Mouse (Mus musculus) C2C12 (cell line): ENCODE measurements around the gene Anxa4. TPM values are rescaled to one million over a fixed set of nuclear protein-coding genes. Genes with fewer than 3 reads are reported as not detected.
A peak's percentile ranks its signal among the peaks of the same experiment; 100 is the strongest.

ENCODE experiments used
- H3K27me3 ChIP-seq: one replicate; pipeline ENCODE4 v1.6.1; 2011; ENCODE audit not compliant: control insufficient read depth, insufficient read depth, insufficient read length
- H3K36me3 ChIP-seq: one replicate; pipeline ENCODE4 v1.6.1; 2011; ENCODE audit not compliant: control insufficient read depth, insufficient read depth
- H3K4me3 ChIP-seq: one replicate; pipeline ENCODE4 v1.5.1; 2011; ENCODE audit warnings: mild to moderate bottlenecking, control low read depth; ENCODE audit not compliant: poor library complexity, insufficient read depth, severe bottlenecking
- H3K79me2 ChIP-seq: one replicate; pipeline ENCODE4 v1.6.1; 2011; ENCODE audit not compliant: control insufficient read depth, insufficient read depth
- H3K79me3 ChIP-seq: one replicate; pipeline ENCODE4 v1.6.1; 2011; ENCODE audit warnings: low read depth, control low read depth
- H3ac ChIP-seq: one replicate; pipeline ENCODE3; 2011; ENCODE audit warnings: low read depth; ENCODE audit not compliant: control insufficient read depth, insufficient read length
- CEBPB ChIP-seq: IDR thresholded peaks from one replicate; pipeline ENCODE4 v1.6.1; 2011; ENCODE audit warnings: low read depth, mild to moderate bottlenecking, control low read depth, moderate library complexity
- CTCF ChIP-seq: IDR thresholded peaks from one replicate; pipeline ENCODE4 v1.5.1; 2011; ENCODE audit not compliant: control insufficient read depth, insufficient read depth, insufficient read length
- FOSL1 ChIP-seq: IDR thresholded peaks from one replicate; pipeline ENCODE4 v1.8.0; 2011; ENCODE audit warnings: mild to moderate bottlenecking, low read length; ENCODE audit not compliant: poor library complexity, insufficient read depth, severe bottlenecking
- MAX ChIP-seq: IDR thresholded peaks from one replicate; pipeline ENCODE4 v1.6.1; 2011; ENCODE audit warnings: mild to moderate bottlenecking, control low read depth
- MYOD1 ChIP-seq: IDR thresholded peaks from one replicate; pipeline ENCODE4 v1.6.1; 2011; ENCODE audit warnings: low read depth; ENCODE audit not compliant: control insufficient read depth, insufficient read length
- MYOG ChIP-seq: IDR thresholded peaks from one replicate; pipeline ENCODE4 v1.6.1; 2011; ENCODE audit not compliant: control insufficient read depth, insufficient read length; ENCODE audit errors: extremely low read depth
- USF1 ChIP-seq: IDR thresholded peaks from one replicate; pipeline ENCODE4 v1.6.1; 2011; ENCODE audit warnings: low read depth, mild to moderate bottlenecking, control low read depth, moderate library complexity
- polyA plus RNA-seq: library from polyadenylated mRNA; unstranded; fragments of >200 nt; fragmentation: generic; extraction: Trizol; gene quantifications from one replicate; pipeline ENCODE4 v1.2.1, GENCODE M21; 2012; ENCODE audit warnings: missing spikeins

Gene Anxa4
- polyA plus RNA-seq, 1 experiment: 93.0 TPM

- peaks cover 37% of the 10 kb centered on the region for H3K79me3 ChIP-seq
- TF ChIP-seq CTCF (no peak), MAX (peak; percentile 74), CEBPB (no peak), MYOD1 (no peak)
These were observed 17.2 kb downstream of the Anxa4 start for GRCm38 (mm10) chr6:86776001-86776705.

DNA sequence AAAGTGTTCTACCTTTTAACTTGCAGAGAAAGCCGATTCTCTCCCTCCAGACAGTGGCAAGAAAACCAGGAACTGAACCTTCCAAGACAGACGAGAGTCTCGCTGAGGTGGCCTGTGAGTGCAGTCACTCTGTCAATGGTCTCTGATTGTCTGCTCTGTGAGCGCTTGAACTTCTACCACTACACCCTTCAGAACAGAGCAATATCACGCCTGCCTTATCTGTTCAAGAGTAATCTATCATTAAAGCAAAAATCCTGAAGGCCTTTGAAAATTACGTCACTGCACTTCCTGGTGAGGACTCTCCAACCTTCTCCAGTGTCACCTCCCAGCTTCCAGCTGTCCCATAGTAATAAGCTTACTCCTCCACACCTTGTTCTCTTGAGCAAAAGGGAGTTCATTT lies 18.4 kb downstream of the Anxa4 start:
- H3ac ChIP-seq: no peak overlapping the region
- H3K27me3 ChIP-seq: no peaks in the 10 kb centered on the region
- TF ChIP-seq CEBPB (no peak), CTCF (no peak), MAX (no peak)
- H3K36me3 ChIP-seq: peaks cover 14% of the 10 kb centered on the region
- no peak overlapping the region for H3K4me3 ChIP-seq
- H3K79me3 ChIP-seq: peaks cover 36% of the 10 kb centered on the region
- peaks cover 89% of the 10 kb centered on the region for H3K79me2 ChIP-seq

More at GRCm38 (mm10) chr6:86776001-86776705, 17.2 kb downstream of the Anxa4 start:
- no peak overlapping the region for H3K4me3 ChIP-seq
- H3K36me3 ChIP-seq: peaks cover 16% of the 10 kb centered on the region
- no peaks in the 10 kb centered on the region for H3K27me3 ChIP-seq
- H3K79me2 ChIP-seq: peaks cover 89% of the 10 kb centered on the region
- peak overlapping the region; percentile 14 for H3ac ChIP-seq

DNA sequence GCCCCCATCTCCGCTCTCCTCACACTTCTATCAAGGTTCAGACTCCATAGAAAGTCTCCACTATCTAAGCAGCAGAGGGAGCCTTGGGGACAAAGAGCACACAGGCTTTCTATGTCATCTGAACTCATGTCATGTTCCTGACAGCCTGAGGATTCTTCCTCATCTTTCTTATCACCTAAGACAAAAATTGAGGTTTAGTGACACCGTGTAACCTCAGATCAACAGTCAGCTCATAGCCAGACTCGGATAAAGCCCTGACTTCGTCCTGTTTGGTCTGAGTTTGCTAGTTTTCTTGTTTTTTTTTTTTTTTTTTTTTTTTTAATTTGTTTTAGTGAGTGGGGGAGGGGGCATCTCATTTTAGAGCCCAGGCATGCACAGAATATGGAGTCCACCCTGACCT lies 19.6 kb downstream of the Anxa4 start:
- no peak overlapping the region for H3K4me3 ChIP-seq
- peaks cover 11% of the 10 kb centered on the region for H3K36me3 ChIP-seq
- H3K27me3 ChIP-seq: no peaks in the 10 kb centered on the region
- no peak overlapping the region for H3ac ChIP-seq
- TF ChIP-seq MYOG (no peak), CTCF (no peak), MYOD1 (no peak), MAX (no peak), USF1 (no peak)
- H3K79me3 ChIP-seq: peaks cover 35% of the 10 kb centered on the region
- H3K79me2 ChIP-seq: peaks cover 89% of the 10 kb centered on the region

DNA sequence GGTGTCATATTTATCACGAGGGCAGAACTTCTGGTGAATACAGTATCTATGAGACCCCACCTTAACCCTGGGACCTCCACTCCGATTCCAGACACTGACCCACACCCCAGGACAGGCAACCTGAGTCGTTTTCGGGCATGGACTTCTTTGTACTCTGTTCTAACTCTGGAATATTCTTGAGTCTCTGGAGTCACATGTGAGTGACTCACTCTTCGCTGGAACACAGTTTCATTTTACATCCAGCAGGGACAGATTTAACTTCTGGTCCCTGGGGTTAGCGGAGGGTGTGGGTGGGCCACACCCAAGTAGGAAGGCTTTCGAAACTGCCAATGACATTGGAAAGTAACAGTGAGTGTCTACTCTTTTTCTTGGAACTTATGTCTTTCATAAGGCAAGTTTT lies 20.8 kb downstream of the Anxa4 start:
- no peaks in the 10 kb centered on the region for H3K27me3 ChIP-seq
- no peak overlapping the region for H3ac ChIP-seq
- peak; percentile 18 for TF ChIP-seq CEBPB
- peak; percentile 53 for TF ChIP-seq FOSL1
- peak; percentile 90 for TF ChIP-seq USF1
- no peak for TF ChIP-seq CTCF
- peak; percentile 64 for TF ChIP-seq MAX
- TF ChIP-seq MYOD1: no peak
- TF ChIP-seq MYOG: no peak
- H3K36me3 ChIP-seq: peaks cover 11% of the 10 kb centered on the region
- H3K79me2 ChIP-seq: peaks cover 89% of the 10 kb centered on the region
- H3K79me3 ChIP-seq: peaks cover 35% of the 10 kb centered on the region
- no peak overlapping the region for H3K4me3 ChIP-seq

DNA sequence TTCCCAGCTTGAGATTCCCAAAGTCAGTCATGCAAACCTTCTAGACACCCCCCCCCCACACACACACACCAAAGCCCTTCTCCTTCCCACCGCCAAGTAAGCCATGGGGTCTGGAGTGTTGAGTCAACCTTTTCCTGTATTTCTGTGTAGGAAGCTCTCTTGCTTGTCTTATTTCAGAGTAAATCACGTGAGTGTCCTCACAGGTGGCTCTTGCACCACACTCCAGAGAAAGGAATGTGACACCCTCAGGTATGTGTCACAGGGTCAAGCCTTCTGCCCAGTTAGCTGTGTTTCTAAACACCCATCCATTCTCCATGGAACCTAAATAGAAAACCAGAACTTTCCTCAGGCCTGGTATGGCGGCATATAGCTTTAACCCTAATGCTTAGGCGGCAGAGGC lies 24.4 kb downstream of the Anxa4 start:
- no peak overlapping the region for H3ac ChIP-seq
- TF ChIP-seq USF1 (no peak), CEBPB (no peak), FOSL1 (no peak), MYOG (no peak), MYOD1 (no peak), MAX (no peak), CTCF (no peak)

GRCm38 (mm10) chr6:86768186-86768776 lies 25.1 kb downstream of the Anxa4 start:
- no peak overlapping the region for H3K4me3 ChIP-seq
- no peak overlapping the region for H3ac ChIP-seq
- H3K79me3 ChIP-seq: peaks cover 24% of the 10 kb centered on the region
- H3K27me3 ChIP-seq: no peaks in the 10 kb centered on the region
- H3K36me3 ChIP-seq: peaks cover 5% of the 10 kb centered on the region
- peaks cover 54% of the 10 kb centered on the region for H3K79me2 ChIP-seq
- TF ChIP-seq CTCF (no peak), MAX (no peak), CEBPB (no peak), MYOD1 (peak; percentile 6), MYOG (no peak)

More for the DNA sequence above, 24.4 kb downstream of the Anxa4 start:
- Histone ChIP-seq H3K36me3 (peaks cover 9% of the 10 kb centered on the region), H3K4me3 (no peak overlapping the region), H3K79me3 (peaks cover 26% of the 10 kb centered on the region), H3K79me2 (peaks cover 60% of the 10 kb centered on the region), H3K27me3 (no peaks in the 10 kb centered on the region)
